Mouse (Mus musculus): Measurements from ENCODE around the gene Abcc9. TPM values are rescaled to one million over a fixed set of nuclear protein-coding genes. Genes with fewer than 3 reads are reported as not detected.

The Abcc9 gene
- polyA plus RNA-seq, 1 experiment: 0.36 TPM

DNA sequence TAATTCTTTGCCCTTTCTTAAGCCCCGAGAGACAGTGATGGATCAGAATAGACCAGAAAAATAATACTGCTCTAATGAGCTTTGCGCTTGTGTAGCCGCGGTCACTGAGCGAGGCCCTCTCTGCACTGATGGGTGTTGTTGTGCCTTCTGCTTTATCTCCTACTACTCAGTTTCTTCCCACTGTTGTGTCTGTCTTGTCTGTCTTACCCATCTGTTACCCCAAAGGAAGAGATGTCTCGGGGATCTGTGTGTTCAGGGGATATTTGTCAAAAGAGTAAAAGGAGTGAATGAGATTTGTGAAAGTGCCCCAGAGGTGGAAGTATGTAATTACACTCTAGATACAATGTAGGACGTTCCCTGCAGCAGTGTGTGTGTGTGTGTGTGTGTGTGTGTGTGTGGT is 16.1 kb upstream of the Abcc9 start:
- Histone ChIP-seq H3K27me3 (ENCODE audit: control insufficient read depth, insufficient read depth, insufficient read length) (no peaks in the 10 kb centered on the region), H3ac (ENCODE audit: control insufficient read depth, insufficient read length) (no peak overlapping the region), H3K4me2 (ENCODE audit: low read depth) (no peak overlapping the region), H3K79me2 (ENCODE audit: control insufficient read depth, insufficient read depth) (no peaks in the 10 kb centered on the region), H3K4me3 (no peak overlapping the region), H3K36me3 (ENCODE audit: control insufficient read depth, insufficient read depth) (no peaks in the 10 kb centered on the region)
- TF ChIP-seq E2F4 (IDR thresholded peaks at IDR 0.05; ENCODE audit: insufficient read depth) (no peak), TCF12 (IDR thresholded peaks at IDR 0.05; ENCODE audit: insufficient read depth, poor library complexity, severe bottlenecking) (no peak), POLR2A (IDR thresholded peaks at IDR 0.05; ENCODE audit: insufficient read length, low read depth) (no peak), MAX (IDR thresholded peaks at IDR 0.05; ENCODE audit: low read depth) (no peak), REST (IDR thresholded peaks at IDR 0.05; ENCODE audit: insufficient read depth, insufficient read length) (no peak), CEBPB (IDR thresholded peaks at IDR 0.05; ENCODE audit: insufficient read depth, poor library complexity, severe bottlenecking) (no peak), MYOD1 (IDR thresholded peaks at IDR 0.05; ENCODE audit: control insufficient read depth in 1 of 3, insufficient read length in 2 of 3, low read depth in 2 of 3) (no peak)

DNA sequence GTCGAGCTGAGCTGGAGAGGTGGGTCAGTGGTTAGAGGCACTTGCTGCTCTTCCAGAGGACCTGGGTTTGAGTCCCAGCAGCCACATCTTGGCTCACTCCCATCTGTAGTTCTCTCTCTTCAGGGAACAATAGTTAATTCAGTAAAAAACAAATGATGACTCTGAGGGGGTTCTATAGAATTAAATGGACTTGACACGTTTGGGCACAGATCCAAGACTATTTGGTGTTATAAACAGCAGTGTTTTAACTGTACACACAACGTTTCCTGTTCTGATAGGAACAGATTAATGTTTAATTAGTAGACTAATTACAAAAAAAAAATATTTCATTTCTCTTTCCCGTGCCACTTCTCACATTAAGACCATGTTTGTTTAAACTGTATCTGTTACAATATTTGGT is 15.1 kb upstream of the Abcc9 start:
- H3ac ChIP-seq (ENCODE audit: control insufficient read depth, insufficient read length): no peak overlapping the region
- no peaks in the 10 kb centered on the region for H3K27me3 ChIP-seq (ENCODE audit: control insufficient read depth, insufficient read depth, insufficient read length)
- H3K4me2 ChIP-seq (ENCODE audit: low read depth): no peak overlapping the region
- no peak for TF ChIP-seq E2F4 (IDR thresholded peaks at IDR 0.05; ENCODE audit: insufficient read depth)
- no peak for TF ChIP-seq MYOD1 (IDR thresholded peaks at IDR 0.05; ENCODE audit: control insufficient read depth in 1 of 3, insufficient read length in 2 of 3, low read depth in 2 of 3)
- no peak for TF ChIP-seq MYOG (IDR thresholded peaks at IDR 0.05; ENCODE audit: control insufficient read depth in 1 of 3, insufficient read depth in 1 of 3, insufficient read length in 2 of 3, low read depth in 2 of 3)
- TF ChIP-seq SRF (IDR thresholded peaks at IDR 0.05; ENCODE audit: control insufficient read depth, insufficient read length, low read depth): no peak
- H3K4me3 ChIP-seq: no peak overlapping the region
- H3K79me2 ChIP-seq (ENCODE audit: control insufficient read depth, insufficient read depth): no peaks in the 10 kb centered on the region
- H3K36me3 ChIP-seq (ENCODE audit: control insufficient read depth, insufficient read depth): no peaks in the 10 kb centered on the region

DNA sequence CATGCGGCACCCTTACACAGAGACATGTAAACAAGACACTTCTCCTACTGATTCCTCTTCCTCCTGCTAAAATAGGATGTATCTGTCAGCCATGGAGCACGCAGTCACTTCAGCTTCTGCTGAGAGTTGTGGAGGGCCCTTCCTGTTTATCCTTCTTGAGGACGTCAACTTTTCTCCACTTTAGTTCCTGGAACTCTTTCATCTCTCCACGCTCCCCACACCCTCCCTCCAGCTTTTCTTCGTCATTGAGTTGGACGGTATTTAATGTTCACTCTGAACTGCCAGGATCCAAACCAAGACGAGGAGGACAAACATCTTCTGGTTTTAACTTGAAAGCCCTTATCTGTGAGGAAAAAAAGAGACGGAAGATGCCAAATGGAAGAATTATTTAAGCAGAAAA is 12.9 kb upstream of the Abcc9 start:
- H3ac ChIP-seq (ENCODE audit: control insufficient read depth, insufficient read length): no peak overlapping the region
- H3K27me3 ChIP-seq (ENCODE audit: control insufficient read depth, insufficient read depth, insufficient read length): no peaks in the 10 kb centered on the region
- TF ChIP-seq MAX (IDR thresholded peaks at IDR 0.05; ENCODE audit: low read depth): no peak
- no peak for TF ChIP-seq POLR2AphosphoS2 (IDR thresholded peaks at IDR 0.05; ENCODE audit: insufficient read length, low read depth)
- no peak for TF ChIP-seq CEBPB (IDR thresholded peaks at IDR 0.05; ENCODE audit: insufficient read depth, poor library complexity, severe bottlenecking)
- TF ChIP-seq SRF (IDR thresholded peaks at IDR 0.05; ENCODE audit: control insufficient read depth, insufficient read length, low read depth): no peak
- no peak for TF ChIP-seq E2F4 (IDR thresholded peaks at IDR 0.05; ENCODE audit: insufficient read depth)
- no peak for TF ChIP-seq MYOD1 (IDR thresholded peaks at IDR 0.05; ENCODE audit: control insufficient read depth in 1 of 3, insufficient read length in 2 of 3, low read depth in 2 of 3)
- TF ChIP-seq POLR2A (IDR thresholded peaks at IDR 0.05; ENCODE audit: insufficient read length, low read depth): no peak
- no peak for TF ChIP-seq USF1 (IDR thresholded peaks at IDR 0.05; ENCODE audit: low read depth)
- TF ChIP-seq TCF12 (IDR thresholded peaks at IDR 0.05; ENCODE audit: insufficient read depth, poor library complexity, severe bottlenecking): no peak
- TF ChIP-seq MYOG (IDR thresholded peaks at IDR 0.05; ENCODE audit: control insufficient read depth in 1 of 3, insufficient read depth in 1 of 3, insufficient read length in 2 of 3, low read depth in 2 of 3): no peak
- TF ChIP-seq REST (IDR thresholded peaks at IDR 0.05; ENCODE audit: insufficient read depth, insufficient read length): no peak
- no peak for TF ChIP-seq TCF3 (IDR thresholded peaks at IDR 0.05; ENCODE audit: insufficient read length, low read depth)
- no peaks in the 10 kb centered on the region for H3K36me3 ChIP-seq (ENCODE audit: control insufficient read depth, insufficient read depth)
- no peak overlapping the region for H3K4me3 ChIP-seq
- no peaks in the 10 kb centered on the region for H3K79me2 ChIP-seq (ENCODE audit: control insufficient read depth, insufficient read depth)
- no peak overlapping the region for H3K4me2 ChIP-seq (ENCODE audit: low read depth)

DNA sequence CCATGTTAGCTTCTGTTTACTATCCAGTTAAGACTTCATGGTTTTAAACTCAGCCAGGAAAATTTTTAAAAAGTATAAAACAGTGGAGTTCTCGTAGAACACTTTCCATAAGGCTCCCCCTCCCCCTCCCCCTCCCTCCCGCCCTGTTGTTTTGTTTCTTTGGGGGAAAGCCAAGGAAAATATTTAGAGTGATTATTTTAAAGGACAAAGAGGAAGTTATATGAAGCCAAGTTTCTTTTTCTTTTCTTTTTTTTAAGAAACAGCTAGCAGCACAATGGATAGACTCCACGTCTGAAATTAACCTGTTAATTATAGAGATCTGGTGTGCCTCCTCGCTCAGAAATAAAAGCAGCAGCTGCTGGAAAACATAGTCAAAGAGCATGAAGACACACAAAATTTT is 9.0 kb upstream of the Abcc9 start:
- no peak for TF ChIP-seq TCF3 (IDR thresholded peaks at IDR 0.05; ENCODE audit: insufficient read length, low read depth)
- TF ChIP-seq POLR2A (IDR thresholded peaks at IDR 0.05; ENCODE audit: insufficient read length, low read depth): no peak
- no peak for TF ChIP-seq CEBPB (IDR thresholded peaks at IDR 0.05; ENCODE audit: insufficient read depth, poor library complexity, severe bottlenecking)
- no peak for TF ChIP-seq E2F4 (IDR thresholded peaks at IDR 0.05; ENCODE audit: insufficient read depth)
- TF ChIP-seq POLR2AphosphoS2 (IDR thresholded peaks at IDR 0.05; ENCODE audit: insufficient read length, low read depth): no peak
- peak overlapping the region; percentile 12 for H3K4me2 ChIP-seq (ENCODE audit: low read depth)
- H3K27me3 ChIP-seq (ENCODE audit: control insufficient read depth, insufficient read depth, insufficient read length): no peaks in the 10 kb centered on the region
- no peak overlapping the region for H3K4me3 ChIP-seq
- H3ac ChIP-seq (ENCODE audit: control insufficient read depth, insufficient read length): no peak overlapping the region
- H3K79me2 ChIP-seq (ENCODE audit: control insufficient read depth, insufficient read depth): no peaks in the 10 kb centered on the region
- no peaks in the 10 kb centered on the region for H3K36me3 ChIP-seq (ENCODE audit: control insufficient read depth, insufficient read depth)

DNA sequence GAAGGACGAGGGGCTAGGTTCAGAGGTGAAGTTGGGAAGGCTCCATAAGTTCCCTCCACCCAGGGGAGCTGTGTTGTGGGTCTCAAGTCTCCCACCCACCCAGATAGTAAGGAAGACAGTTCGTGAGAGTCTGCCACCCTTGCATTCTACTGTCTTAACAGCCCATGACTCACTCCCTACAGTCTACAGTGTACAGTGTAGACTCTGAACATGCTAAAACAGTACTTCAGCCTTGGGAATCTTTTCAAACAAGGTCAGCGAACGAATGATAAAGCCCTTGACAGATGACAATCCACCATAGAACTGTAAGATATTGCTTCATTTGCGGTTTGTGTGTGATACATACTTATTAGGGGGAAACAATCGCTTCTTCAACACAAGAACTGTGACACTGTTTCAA is 8.6 kb upstream of the Abcc9 start:
- TF ChIP-seq E2F4 (IDR thresholded peaks at IDR 0.05; ENCODE audit: insufficient read depth) (no peak), POLR2A (IDR thresholded peaks at IDR 0.05; ENCODE audit: insufficient read length, low read depth) (no peak), TCF12 (IDR thresholded peaks at IDR 0.05; ENCODE audit: insufficient read depth, poor library complexity, severe bottlenecking) (no peak), CEBPB (IDR thresholded peaks at IDR 0.05; ENCODE audit: insufficient read depth, poor library complexity, severe bottlenecking) (no peak), TCF3 (IDR thresholded peaks at IDR 0.05; ENCODE audit: insufficient read length, low read depth) (no peak), POLR2AphosphoS2 (IDR thresholded peaks at IDR 0.05; ENCODE audit: insufficient read length, low read depth) (no peak)
- Histone ChIP-seq H3K36me3 (ENCODE audit: control insufficient read depth, insufficient read depth) (no peaks in the 10 kb centered on the region), H3ac (ENCODE audit: control insufficient read depth, insufficient read length) (no peak overlapping the region), H3K79me2 (ENCODE audit: control insufficient read depth, insufficient read depth) (no peaks in the 10 kb centered on the region), H3K27me3 (ENCODE audit: control insufficient read depth, insufficient read depth, insufficient read length) (no peaks in the 10 kb centered on the region), H3K4me3 (no peak overlapping the region), H3K4me2 (ENCODE audit: low read depth) (peak overlapping the region; percentile 12)
